ENCODE assay signal across 35 mouse cellular contexts in genomic region chr17:74386657-74387056, GRCm38 (mm10).
"Had no signal": no experiment of that assay in that cellular context is flagged by ENCODE, and none has a peak within 500 bp of the region (broad histone marks: within the 10 kb centered on the region; RNA-seq: fewer than 3 reads in every experiment).

No protein-coding gene starts in this region.

- ATAC-seq: hindbrain, embryonic 16.5 days; hindbrain, postnatal 0 days; inflammation-experienced regulatory T-cells, adult 6 months; intestine, embryonic 15.5 days; intestine, embryonic 16.5 days; intestine, postnatal 0 days had no signal

- H3K4me2 ChIP-seq: heart, embryonic 11.5 days; heart, embryonic 12.5 days; heart, embryonic 13.5 days; heart, embryonic 15.5 days; hindbrain, embryonic 12.5 days; hindbrain, embryonic 13.5 days; hindbrain, embryonic 14.5 days; hindbrain, embryonic 15.5 days; intestine, embryonic 15.5 days; kidney, embryonic 15.5 days had no signal

- H3K9ac ChIP-seq: heart, embryonic 12.5 days; heart, embryonic 13.5 days; heart, embryonic 15.5 days; hindbrain, embryonic 12.5 days; hindbrain, embryonic 13.5 days; hindbrain, embryonic 14.5 days; hindbrain, embryonic 15.5 days; intestine, embryonic 15.5 days; kidney, embryonic 15.5 days had no signal

- H3K27ac ChIP-seq: heart, embryonic 10.5 days; heart, embryonic 13.5 days; heart, embryonic 15.5 days; hindbrain, embryonic 10.5 days; hindbrain, embryonic 12.5 days; hindbrain, embryonic 13.5 days; hindbrain, embryonic 14.5 days; hindbrain, embryonic 15.5 days; hindbrain, postnatal 0 days; intestine, embryonic 15.5 days; kidney, embryonic 15.5 days; kidney, postnatal 0 days; layer of hippocampus, adult 2 months had no signal

- H3K4me3 ChIP-seq: heart, embryonic 10.5 days; heart, embryonic 12.5 days; heart, embryonic 13.5 days; heart, embryonic 15.5 days; hindbrain, embryonic 10.5 days; hindbrain, embryonic 12.5 days; hindbrain, embryonic 13.5 days; hindbrain, embryonic 15.5 days; intestine, embryonic 15.5 days; kidney, embryonic 15.5 days; layer of hippocampus, adult 2 months had no signal

- H3K4me1 ChIP-seq: heart, embryonic 10.5 days; heart, embryonic 12.5 days; heart, embryonic 13.5 days; heart, embryonic 15.5 days; hindbrain, embryonic 10.5 days; hindbrain, embryonic 12.5 days; hindbrain, embryonic 13.5 days; hindbrain, embryonic 15.5 days; intestine, embryonic 15.5 days; kidney, embryonic 15.5 days had no signal

- H3K27me3 ChIP-seq: heart, embryonic 12.5 days; heart, embryonic 13.5 days; heart, embryonic 15.5 days; hindbrain, embryonic 12.5 days; hindbrain, embryonic 13.5 days; hindbrain, embryonic 15.5 days; intestine, embryonic 15.5 days; kidney, embryonic 15.5 days had no signal

- DNase-seq: heart, postnatal 10 days; heart, postnatal 14 days; heart, postnatal 36 days; heart, postnatal 4 days; kidney, adult 11 months; kidney, adult 18-20 months; kidney, adult 2 months; kidney, adult 8-10 months; kidney, adult 9 months; kidney, postnatal 10 days; kidney, postnatal 14 days; kidney, postnatal 25 days; kidney, postnatal 36 days; kidney, postnatal 4 days; layer of hippocampus, adult 9-11 months; layer of hippocampus, postnatal 36 days had no signal

- H3K9me3 ChIP-seq: heart, embryonic 10.5 days; heart, embryonic 12.5 days; heart, embryonic 13.5 days; heart, embryonic 15.5 days; hindbrain, embryonic 10.5 days; hindbrain, embryonic 12.5 days; hindbrain, embryonic 13.5 days; hindbrain, embryonic 15.5 days; intestine, embryonic 15.5 days; kidney, embryonic 15.5 days had no signal
